ENCODE assay signal across 9 mouse cellular contexts in the genomic region with DNA sequence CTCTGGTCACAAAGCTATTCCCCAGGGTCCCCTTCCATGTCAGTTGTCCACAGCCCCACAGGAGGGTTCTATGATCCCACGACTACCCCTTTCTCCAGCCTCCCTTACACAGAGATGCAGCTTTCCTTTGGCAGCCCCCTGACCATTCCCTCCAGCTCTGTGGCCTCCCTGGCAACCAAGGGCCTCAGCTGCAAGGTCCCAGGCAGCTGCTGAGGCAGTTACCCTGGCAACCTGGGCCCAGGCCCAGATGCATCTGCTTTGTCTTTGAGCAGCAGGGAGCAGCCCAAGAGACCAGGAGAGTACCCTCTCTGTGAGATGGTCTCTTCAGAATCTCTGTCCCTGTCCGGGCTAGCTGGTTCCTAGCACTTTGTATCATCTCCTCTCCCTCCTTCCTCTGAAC.
DNase-seq lines count a peak whose midpoint lies in the region; ATAC-seq and TF ChIP-seq lines count a peak whose summit lies in the region.
"Had no signal": no experiment of that assay in that cellular context is flagged by ENCODE, and none has a peak within 500 bp of the region (broad histone marks: within the 10 kb centered on the region; RNA-seq: fewer than 3 reads in every experiment).

No protein-coding gene starts in this region.

- 94% methylated on average over 2 of the region's 2 CpGs for WGBS in stomach, postnatal 0 days
- WGBS in kidney, embryonic 14.5 days, result 73% methylated on average over 2 of the region's 2 CpGs

- H3K9ac ChIP-seq in stomach, postnatal 0 days (ENCODE audit: low read length), result no peak overlapping the region
- H3K9ac ChIP-seq in kidney, embryonic 14.5 days (ENCODE audit: low read depth, low read length), result no peak overlapping the region

- H3K27ac ChIP-seq in stomach, postnatal 0 days (replicated peaks), result no peak overlapping the region
- no peak overlapping the region for H3K27ac ChIP-seq in kidney, embryonic 14.5 days (ENCODE audit: low read depth, low read length)

- H3K9me3 ChIP-seq in stomach, postnatal 0 days (ENCODE audit: control insufficient read depth, low read length), result no peaks in the 10 kb centered on the region
- H3K9me3 ChIP-seq in kidney, embryonic 14.5 days (ENCODE audit: control insufficient read depth, low read length), result no peaks in the 10 kb centered on the region

- H3K4me1 ChIP-seq in stomach, postnatal 0 days (replicated peaks; ENCODE audit: control insufficient read depth, insufficient read depth), result no peaks in the 10 kb centered on the region
- H3K4me1 ChIP-seq in kidney, embryonic 14.5 days (ENCODE audit: control insufficient read depth, insufficient read depth, low read length), result peaks cover 18% of the 10 kb centered on the region

- no peak overlapping the region for H3K4me2 ChIP-seq in stomach, postnatal 0 days (replicated peaks; ENCODE audit: low read depth)
- no peak overlapping the region for H3K4me2 ChIP-seq in kidney, embryonic 14.5 days (replicated peaks; ENCODE audit: low read depth, low read length)

- ATAC-seq in stomach, postnatal 0 days (ENCODE audit: low FRiP score, low TSS enrichment), result no peak
- no peak for ATAC-seq in activated CD4-positive, CD25-positive, alpha-beta regulatory T cell, adult 4 months
- ATAC-seq in kidney, embryonic 14.5 days (ENCODE audit: low FRiP score, low TSS enrichment), result no peak

- TF ChIP-seq EP300 in stomach, postnatal 0 days (optimal IDR thresholded peaks at IDR 0.05), result no peak

- DNase-seq in gastrocnemius, postnatal 14 days, result peak; percentile 58
- DNase-seq in gastrocnemius, postnatal 25 days, result no peak
- DNase-seq in frontal cortex, postnatal 10 days (ENCODE audit: low spot score in 2 of 2), result peak; percentile 75 to 80
- DNase-seq in left cerebral cortex, postnatal 25 days (ENCODE audit: low spot score in 2 of 2), result peak; percentile 50 to 67
- peak; percentile 90 to 92 for DNase-seq in right cerebral cortex, postnatal 10 days (ENCODE audit: low spot score in 2 of 2)
- DNase-seq in stomach, postnatal 0 days (ENCODE audit: low spot score), result no peak

- H3K4me3 ChIP-seq in stomach, postnatal 0 days (ENCODE audit: low read depth, low read length), result no peak overlapping the region
- H3K4me3 ChIP-seq in kidney, embryonic 14.5 days (ENCODE audit: low read length), result no peak overlapping the region

- no peaks in the 10 kb centered on the region for H3K36me3 ChIP-seq in stomach, postnatal 0 days (ENCODE audit: control insufficient read depth, insufficient read depth, low read length)
- no peaks in the 10 kb centered on the region for H3K36me3 ChIP-seq in kidney, embryonic 14.5 days (ENCODE audit: control insufficient read depth, insufficient read depth, low read length)

- no peaks in the 10 kb centered on the region for H3K27me3 ChIP-seq in stomach, postnatal 0 days (ENCODE audit: control insufficient read depth, insufficient read depth, low read length)
- no peaks in the 10 kb centered on the region for H3K27me3 ChIP-seq in kidney, embryonic 14.5 days (ENCODE audit: control insufficient read depth, insufficient read depth, low read length)
- H3K27me3 ChIP-seq: CH12.LX had no signal

- TF ChIP-seq CTCF in stomach, postnatal 0 days (IDR thresholded peaks at IDR 0.05; ENCODE audit: low read depth), result no peak

- intact Hi-C loops in gastrocnemius, postnatal 14 days (cut with DNase I; ENCODE audit: low total_unique reads), result no loop called here
- intact Hi-C loops in left cerebral cortex, postnatal 25 days (cut with DNase I), result loop anchor here (5.0 kb wide), 1 partner anchor 108 kb away; a partner anchor contains a TSS

Comparison
In these comparisons a context has a peak if more than half of its experiments do, and no peak if none do; other contexts are left out.
1. DNase-seq: peak in gastrocnemius, postnatal 14 days (single experiment), frontal cortex, postnatal 10 days (2 of 2), left cerebral cortex, postnatal 25 days (2 of 2) and right cerebral cortex, postnatal 10 days (2 of 2); none in gastrocnemius, postnatal 25 days (single experiment) and stomach, postnatal 0 days (single experiment).